Mouse (Mus musculus): ENCODE results near the gene Traf4. TPM values are rescaled to one million over a fixed set of nuclear protein-coding genes. Genes with fewer than 3 reads are reported as not detected.
A peak's percentile ranks its signal among the peaks of the same experiment; 100 is the strongest.

Traf4 gene
- total and polyA plus RNA-seq, 3 experiments = 34.4 to 42.0 TPM; not detected in 1

- Histone ChIP-seq H3K4me1 (ENCODE audit: control insufficient read depth in 1 of 2, insufficient read depth in 2 of 2, low read length in 2 of 2) (peaks cover 20 to 37% of the 10 kb centered on the region in 2 experiments), H3K36me3 (ENCODE audit: control insufficient read depth in 1 of 2, insufficient read depth in 2 of 2, low read length in 2 of 2) (peaks cover 0 to 23% of the 10 kb centered on the region in 2 experiments; a peak in 2 of 4 replicates), H3K27ac (ENCODE audit: control insufficient read depth, low read depth, low read length) (no peak overlapping the region), H3K27me3 (ENCODE audit: control insufficient read depth in 1 of 2, insufficient read depth in 2 of 2, low read length in 2 of 2) (no peaks in the 10 kb centered on the region), H3K9ac (ENCODE audit: control insufficient read depth, low read depth, low read length, poor library complexity, severe bottlenecking) (peak overlapping the region; percentile 89), H3K9me3 (replicated peaks; ENCODE audit: insufficient read depth, low read length) (no peaks in the 10 kb centered on the region), H3K4me3 (ENCODE audit: control insufficient read depth in 1 of 2, insufficient read depth in 1 of 2, low read depth in 2 of 2, low read length in 2 of 2) (peak overlapping the region; percentile 87 to 92), H3K79me2 (ENCODE audit: control insufficient read depth, insufficient read depth, low read length, poor library complexity) (peaks cover 13% of the 10 kb centered on the region)
- TF ChIP-seq ETS1 (IDR thresholded peaks at IDR 0.05; ENCODE audit: low read depth, low read length) = no peak
- no peak for TF ChIP-seq RCOR1 (IDR thresholded peaks at IDR 0.05; ENCODE audit: low read depth, low read length)
- TF ChIP-seq MYC (IDR thresholded peaks at IDR 0.05; ENCODE audit: low read depth, low read length) = no peak
- no peak for TF ChIP-seq EP300 (IDR thresholded peaks at IDR 0.05; ENCODE audit: low read depth in 1 of 2, low read length in 2 of 2)
- no peak for TF ChIP-seq ZC3H11A (IDR thresholded peaks at IDR 0.05; ENCODE audit: low read depth, low read length)
- TF ChIP-seq SMC3 (IDR thresholded peaks at IDR 0.05; ENCODE audit: low read depth, low read length) = no peak
- no peak for TF ChIP-seq MYB (IDR thresholded peaks at IDR 0.05; ENCODE audit: low read depth, low read length)
- no peak for TF ChIP-seq GABPA (IDR thresholded peaks at IDR 0.05; ENCODE audit: low read depth, low read length)
- no peak for TF ChIP-seq NRF1 (IDR thresholded peaks at IDR 0.05; ENCODE audit: insufficient read depth, low read depth, low read length, poor library complexity, severe bottlenecking)
- DNase-seq (ENCODE audit: low read depth, low spot score) = peak; percentile 45
Measured at GRCm38 (mm10) chr11:78164604-78164923, 825 bp downstream of the Traf4 start.

- Histone ChIP-seq H3K36me3 (ENCODE audit: control insufficient read depth in 1 of 2, insufficient read depth in 2 of 2, low read length in 2 of 2) (peaks cover 0 to 23% of the 10 kb centered on the region in 2 experiments; a peak in 2 of 4 replicates), H3K9ac (ENCODE audit: control insufficient read depth, low read depth, low read length, poor library complexity, severe bottlenecking) (peak overlapping the region; percentile 89), H3K79me2 (ENCODE audit: control insufficient read depth, insufficient read depth, low read length, poor library complexity) (peaks cover 13% of the 10 kb centered on the region), H3K27me3 (ENCODE audit: control insufficient read depth in 1 of 2, insufficient read depth in 2 of 2, low read length in 2 of 2) (no peaks in the 10 kb centered on the region), H3K4me3 (ENCODE audit: control insufficient read depth in 1 of 2, insufficient read depth in 1 of 2, low read depth in 2 of 2, low read length in 2 of 2) (peak overlapping the region; percentile 87 to 92), H3K9me3 (replicated peaks; ENCODE audit: insufficient read depth, low read length) (no peaks in the 10 kb centered on the region), H3K27ac (ENCODE audit: control insufficient read depth, low read depth, low read length) (no peak overlapping the region), H3K4me1 (ENCODE audit: control insufficient read depth in 1 of 2, insufficient read depth in 2 of 2, low read length in 2 of 2) (peaks cover 20 to 34% of the 10 kb centered on the region in 2 experiments)
- peak; percentile 53 for DNase-seq (ENCODE audit: low read depth, low spot score)
- TF ChIP-seq MYC (IDR thresholded peaks at IDR 0.05; ENCODE audit: low read depth, low read length) (0 out of 2 replicates have a peak, but pooled peaks have one; percentile 18), MAX (IDR thresholded peaks at IDR 0.05; ENCODE audit: low read length) (no peak)
Measured at GRCm38 (mm10) chr11:78163681-78164603, 1.4 kb downstream of the Traf4 start.

GRCm38 (mm10) chr11:78163045-78163444, 2.3 kb downstream of the Traf4 start:
- H3K4me3 ChIP-seq (ENCODE audit: control insufficient read depth in 1 of 2, insufficient read depth in 1 of 2, low read depth in 2 of 2, low read length in 2 of 2) = no peak overlapping the region
- H3K9me3 ChIP-seq (replicated peaks; ENCODE audit: insufficient read depth, low read length) = no peaks in the 10 kb centered on the region
- no peak overlapping the region for H3K9ac ChIP-seq (ENCODE audit: control insufficient read depth, low read depth, low read length, poor library complexity, severe bottlenecking)
- no peak for DNase-seq (ENCODE audit: low read depth, low spot score)
- peaks cover 0 to 16% of the 10 kb centered on the region in 2 experiments; a peak in 2 of 4 replicates for H3K36me3 ChIP-seq (ENCODE audit: control insufficient read depth in 1 of 2, insufficient read depth in 2 of 2, low read length in 2 of 2)
- H3K4me1 ChIP-seq (ENCODE audit: control insufficient read depth in 1 of 2, insufficient read depth in 2 of 2, low read length in 2 of 2) = peaks cover 13 to 30% of the 10 kb centered on the region in 2 experiments
- H3K79me2 ChIP-seq (ENCODE audit: control insufficient read depth, insufficient read depth, low read length, poor library complexity) = peaks cover 13% of the 10 kb centered on the region
- no peak overlapping the region for H3K27ac ChIP-seq (ENCODE audit: control insufficient read depth, low read depth, low read length)
- no peak for TF ChIP-seq TAL1 (IDR thresholded peaks at IDR 0.05; ENCODE audit: low read length)
- TF ChIP-seq CHD1 (IDR thresholded peaks at IDR 0.05; ENCODE audit: low read depth, low read length) = no peak
- no peak for TF ChIP-seq GATA1 (IDR thresholded peaks at IDR 0.05; ENCODE audit: low read depth, low read length)
- no peak for TF ChIP-seq ZMIZ1 (IDR thresholded peaks at IDR 0.05; ENCODE audit: low read depth, low read length)
- TF ChIP-seq NRF1 (IDR thresholded peaks at IDR 0.05; ENCODE audit: insufficient read depth, low read depth, low read length, poor library complexity, severe bottlenecking) = no peak
- TF ChIP-seq SIN3A (IDR thresholded peaks at IDR 0.05; ENCODE audit: low read length) = no peak
- no peak for TF ChIP-seq POLR2AphosphoS2 (IDR thresholded peaks at IDR 0.05; ENCODE audit: low read length)
- H3K27me3 ChIP-seq (ENCODE audit: control insufficient read depth in 1 of 2, insufficient read depth in 2 of 2, low read length in 2 of 2) = no peaks in the 10 kb centered on the region
